Mouse (Mus musculus) forebrain, embryonic 11.5 days (tissue): Measurements from ENCODE around the gene Setmar. TPM values are rescaled to one million over a fixed set of nuclear protein-coding genes. Genes with fewer than 3 reads are reported as not detected.

Source experiments
- ATAC-seq: fragments of 200-750 bp; cut with Nextera tagmentation; replicated peaks from 2 replicates; pipeline ENCODE4 v1.8.0; 2017; ENCODE audit warnings: moderate TSS enrichment; ENCODE audit not compliant: low FRiP score
- DNase-seq: peaks from one replicate; pipeline ENCODE4 v3.0.0-alpha.2; 2017; ENCODE audit warnings: low spot score
- H3K27ac ChIP-seq: fragments of 300-500 bp; sonication (generic); 2 replicates; pipeline ENCODE4 v1.5.1; 2014; ENCODE audit warnings: low read depth, low read length
- H3K27me3 ChIP-seq: fragments of 300-500 bp; sonication (generic); 2 replicates; pipeline ENCODE4 v1.6.1; 2014; ENCODE audit warnings: mild to moderate bottlenecking, low read length, mixed read lengths; ENCODE audit not compliant: control insufficient read depth, insufficient read depth
- H3K36me3 ChIP-seq: fragments of 300-500 bp; sonication (generic); 2 replicates; pipeline ENCODE4 v1.6.1; 2014; ENCODE audit warnings: mild to moderate bottlenecking, low read length, moderate library complexity, mixed read lengths; ENCODE audit not compliant: control insufficient read depth, insufficient read depth
- H3K4me1 ChIP-seq: fragments of 300-500 bp; sonication (generic); replicated peaks from 2 replicates; pipeline ENCODE4 v1.6.1; 2014; ENCODE audit warnings: low read length, mixed read lengths; ENCODE audit not compliant: control insufficient read depth, insufficient read depth
- H3K4me2 ChIP-seq: fragments of 300-500 bp; sonication (generic); 2 replicates; pipeline ENCODE4 v1.6.1; 2014; ENCODE audit warnings: low read depth, mild to moderate bottlenecking, low read length, moderate library complexity, mixed read lengths; ENCODE audit not compliant: severe bottlenecking
- H3K4me3 ChIP-seq: fragments of 300-500 bp; sonication (generic); 2 replicates; pipeline ENCODE4 v1.5.1; 2014; ENCODE audit warnings: low read depth, low read length
- H3K9ac ChIP-seq: fragments of 300-500 bp; sonication (generic); 2 replicates; pipeline ENCODE4 v1.6.1; 2014; ENCODE audit warnings: low read length
- H3K9me3 ChIP-seq: fragments of 300-500 bp; sonication (generic); 2 replicates; pipeline ENCODE4 v1.6.1; 2016; ENCODE audit warnings: low read length, mixed read lengths; ENCODE audit not compliant: control insufficient read depth
- WGBS: fragments of 180-500 bp; shearing (Covaris S2); extraction: QIAGEN DNeasy Blood & Tissue Kit; methylation state at CpG from one replicate; pipeline ENCODE4 v1.1.7; 2014; 5-methylcytosine and 5-hydroxymethylcytosine counted together
- polyA plus RNA-seq: library from polyadenylated mRNA; unstranded; fragments of >200 nt; fragmentation: Nextera tagmentation; extraction: Ambion mirVana; gene quantifications from 2 replicates; pipeline ENCODE4 v1.2.1, GENCODE M21; 2014

Setmar gene
- polyA plus RNA-seq, 1 experiment from 2014 or later = 9.2 TPM

DNA sequence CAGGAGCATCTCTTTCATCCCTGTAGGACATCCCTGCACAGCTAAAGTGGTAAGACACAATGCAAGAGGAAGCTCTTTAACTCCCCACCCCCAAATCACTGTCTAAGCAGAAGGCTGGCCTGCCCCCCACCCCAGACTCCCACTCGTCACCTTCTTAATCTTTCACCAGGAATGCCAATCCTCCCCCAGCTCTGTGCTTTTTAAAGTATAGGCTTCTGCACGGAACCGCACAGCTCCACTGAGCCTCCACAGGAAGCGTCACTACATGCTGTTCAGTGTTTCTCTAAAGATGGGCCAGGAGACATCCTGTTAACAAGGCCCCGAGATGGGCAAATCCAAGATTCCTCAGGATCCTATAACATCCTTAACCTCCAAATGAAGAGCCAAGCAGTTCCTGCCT lies 8.2 kb downstream of the Setmar start:
- Histone ChIP-seq H3K4me2 (no peak overlapping the region), H3K4me1 (no peaks in the 10 kb centered on the region), H3K4me3 (no peak overlapping the region), H3K27ac (no peak overlapping the region), H3K36me3 (no peaks in the 10 kb centered on the region; the same call in 1 of the 2 replicates), H3K27me3 (no peaks in the 10 kb centered on the region), H3K9me3 (no peaks in the 10 kb centered on the region; the same call in 1 of the 2 replicates), H3K9ac (no peak overlapping the region)
- 86% methylated on average over 5 of the region's 5 CpGs for WGBS
- ATAC-seq = no peak
- DNase-seq = no peak

- Histone ChIP-seq H3K4me2 (no peak overlapping the region), H3K27me3 (no peaks in the 10 kb centered on the region), H3K4me3 (no peak overlapping the region), H3K27ac (no peak overlapping the region), H3K36me3 (no peaks in the 10 kb centered on the region; the same call in 1 of the 2 replicates), H3K4me1 (no peaks in the 10 kb centered on the region), H3K9ac (no peak overlapping the region), H3K9me3 (no peaks in the 10 kb centered on the region; the same call in 1 of the 2 replicates)
- no peak for DNase-seq
- no peak for ATAC-seq
- 93% methylated on average over 2 of the region's 2 CpGs for WGBS
These were observed 9.1 kb downstream of the Setmar start for GRCm38 (mm10) chr6:108073931-108074330.

DNA sequence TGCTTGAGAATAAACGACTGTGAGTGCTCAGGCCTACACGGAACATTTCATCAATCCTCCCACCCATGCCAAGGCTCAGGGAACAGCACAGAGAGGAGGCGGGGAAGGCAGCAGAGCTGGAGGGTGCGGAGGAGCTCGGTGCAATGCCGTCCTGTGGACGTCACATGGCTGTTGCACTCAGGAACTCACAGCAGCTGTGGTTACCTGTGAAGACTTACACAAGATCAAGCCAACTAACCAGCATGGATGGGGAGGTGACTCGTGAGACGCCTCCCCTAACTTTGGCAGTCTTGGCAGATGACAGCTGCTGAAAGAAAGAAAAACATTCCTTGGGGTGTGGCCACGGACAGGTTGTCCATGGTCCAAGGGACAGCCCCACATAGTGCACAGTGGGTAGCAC lies 9.8 kb downstream of the Setmar start:
- ATAC-seq = no peak
- H3K4me3 ChIP-seq = no peak overlapping the region

DNA sequence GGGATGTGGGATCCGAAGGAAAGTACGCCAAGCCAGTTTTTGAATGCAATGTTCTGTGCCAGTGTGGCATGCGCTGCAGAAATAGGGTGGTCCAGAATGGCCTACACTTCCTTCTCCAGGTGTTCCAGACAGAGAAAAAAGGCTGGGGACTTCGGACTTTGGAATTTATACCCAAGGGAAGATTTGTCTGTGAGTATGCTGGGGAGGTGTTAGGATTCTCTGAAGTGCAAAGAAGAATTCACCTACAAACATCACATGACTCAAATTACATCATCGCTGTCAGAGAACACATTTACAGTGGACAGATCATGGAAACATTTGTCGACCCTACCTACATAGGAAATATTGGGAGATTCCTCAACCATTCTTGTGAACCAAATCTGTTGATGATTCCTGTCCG lies 11.0 kb downstream of the Setmar start:
- Histone ChIP-seq H3K27ac (no peak overlapping the region), H3K9ac (no peak overlapping the region), H3K4me2 (no peak overlapping the region), H3K27me3 (no peaks in the 10 kb centered on the region), H3K4me3 (no peak overlapping the region), H3K9me3 (no peaks in the 10 kb centered on the region; the same call in 1 of the 2 replicates), H3K36me3 (no peaks in the 10 kb centered on the region; the same call in 1 of the 2 replicates), H3K4me1 (no peaks in the 10 kb centered on the region)
- WGBS = 95% methylated on average over 7 of the region's 7 CpGs
- no peak for DNase-seq
- no peak for ATAC-seq

More for the DNA sequence above, 9.8 kb downstream of the Setmar start:
- H3K4me1 ChIP-seq = no peaks in the 10 kb centered on the region
- no peaks in the 10 kb centered on the region for H3K27me3 ChIP-seq
- H3K36me3 ChIP-seq = no peaks in the 10 kb centered on the region; the same call in 1 of the 2 replicates
- no peak overlapping the region for H3K4me2 ChIP-seq
- no peak for DNase-seq
- H3K9me3 ChIP-seq = no peaks in the 10 kb centered on the region; the same call in 1 of the 2 replicates
- H3K27ac ChIP-seq = no peak overlapping the region
- 92% methylated on average over 10 of the region's 10 CpGs for WGBS
- H3K9ac ChIP-seq = no peak overlapping the region

- ATAC-seq (no peak), DNase-seq (no peak)
- Histone ChIP-seq H3K4me2 (no peak overlapping the region), H3K9me3 (no peaks in the 10 kb centered on the region), H3K27ac (no peak overlapping the region), H3K36me3 (no peaks in the 10 kb centered on the region), H3K4me1 (no peaks in the 10 kb centered on the region), H3K4me3 (no peak overlapping the region), H3K9ac (no peak overlapping the region), H3K27me3 (no peaks in the 10 kb centered on the region)
- WGBS = 91% methylated on average over 1 of the region's 1 CpGs
These were observed 26.5 kb downstream of the Setmar start for GRCm38 (mm10) chr6:108091296-108091695.

GRCm38 (mm10) chr6:108092646-108093045 lies 27.8 kb downstream of the Setmar start:
- Histone ChIP-seq H3K27ac (no peak overlapping the region), H3K4me2 (no peak overlapping the region), H3K9ac (no peak overlapping the region), H3K4me1 (no peaks in the 10 kb centered on the region), H3K9me3 (no peaks in the 10 kb centered on the region), H3K27me3 (no peaks in the 10 kb centered on the region), H3K36me3 (no peaks in the 10 kb centered on the region), H3K4me3 (no peak overlapping the region)
- 77% methylated on average over 3 of the region's 3 CpGs for WGBS
- DNase-seq (no peak), ATAC-seq (no peak)

DNA sequence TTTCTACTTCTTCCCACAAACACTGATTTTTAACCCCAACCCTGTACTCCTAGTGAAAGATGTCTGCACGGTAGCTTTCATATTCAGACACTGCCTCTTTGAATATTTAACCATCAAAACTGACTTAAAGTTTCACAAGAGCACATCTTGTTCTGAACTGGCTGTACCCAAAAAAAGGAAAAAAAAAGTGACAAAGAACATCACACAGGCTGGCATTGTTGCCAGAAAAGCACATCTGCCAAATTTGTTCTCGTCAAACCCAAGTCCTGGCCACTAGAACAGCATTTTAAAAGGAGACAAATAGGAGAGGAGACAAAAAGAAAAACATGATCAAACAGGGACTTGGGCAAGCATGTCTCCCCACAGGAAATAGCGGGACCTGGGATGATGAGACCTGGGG lies 28.6 kb downstream of the Setmar start:
- Histone ChIP-seq H3K27me3 (no peaks in the 10 kb centered on the region), H3K9me3 (no peaks in the 10 kb centered on the region), H3K4me2 (no peak overlapping the region), H3K9ac (no peak overlapping the region), H3K27ac (no peak overlapping the region), H3K4me3 (no peak overlapping the region), H3K36me3 (no peaks in the 10 kb centered on the region), H3K4me1 (no peaks in the 10 kb centered on the region)
- 86% methylated on average over 3 of the region's 3 CpGs for WGBS
- DNase-seq (no peak), ATAC-seq (no peak)

GRCm38 (mm10) chr6:108095445-108095844 lies 30.6 kb downstream of the Setmar start:
- Histone ChIP-seq H3K4me1 (no peaks in the 10 kb centered on the region), H3K9ac (no peak overlapping the region), H3K27ac (no peak overlapping the region), H3K27me3 (no peaks in the 10 kb centered on the region), H3K4me2 (no peak overlapping the region), H3K9me3 (no peaks in the 10 kb centered on the region), H3K4me3 (no peak overlapping the region), H3K36me3 (no peaks in the 10 kb centered on the region)
- DNase-seq (no peak), ATAC-seq (no peak)
- WGBS = 74% methylated on average over 5 of the region's 5 CpGs

DNA sequence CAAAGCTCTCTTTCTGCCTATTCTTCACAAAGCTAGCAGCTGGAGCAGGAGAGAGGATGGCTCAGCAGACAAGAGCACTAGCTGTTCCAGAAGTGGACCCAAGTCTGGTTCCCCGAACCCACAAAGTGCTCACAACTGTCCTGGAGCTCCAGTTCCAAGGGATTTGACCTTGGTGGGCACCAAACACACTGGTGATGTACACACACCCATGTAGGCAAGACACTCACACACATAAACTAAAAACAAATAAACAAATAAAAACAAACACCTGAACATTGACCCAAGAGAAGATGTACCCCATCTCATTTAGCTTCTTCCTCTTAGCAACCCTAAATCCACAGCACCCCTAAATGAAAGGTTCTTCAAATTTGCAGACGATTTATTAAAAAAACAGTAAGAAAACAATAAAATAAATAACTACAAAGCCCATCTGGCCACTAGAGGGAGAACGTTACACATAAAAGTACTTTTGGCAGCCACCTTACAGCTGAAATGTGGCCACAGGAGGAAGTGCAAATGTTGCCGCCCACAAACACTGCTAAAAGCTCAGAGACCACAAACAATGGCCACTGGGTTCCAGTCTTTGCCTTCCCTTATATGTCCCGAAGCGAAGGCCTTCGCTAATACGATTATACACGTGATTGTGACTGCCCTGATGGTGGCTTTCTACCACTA lies 33.5 kb downstream of the Setmar start:
- DNase-seq = peak; percentile 61
- no peak overlapping the region; the same call in 1 of the 2 replicates for H3K9ac ChIP-seq
- peak; percentile 83 for ATAC-seq
- H3K4me3 ChIP-seq = no peak overlapping the region
- H3K27ac ChIP-seq = no peak overlapping the region
- no peaks in the 10 kb centered on the region for H3K27me3 ChIP-seq
- 17% methylated on average over 9 of the region's 9 CpGs for WGBS
- no peaks in the 10 kb centered on the region for H3K4me1 ChIP-seq
- no peaks in the 10 kb centered on the region for H3K9me3 ChIP-seq
- H3K36me3 ChIP-seq = no peaks in the 10 kb centered on the region
- no peak overlapping the region for H3K4me2 ChIP-seq
